Mouse (Mus musculus) olfactory bulb, adult 2 months (tissue): ENCODE data around the gene Grm8. TPM values are rescaled to one million over a fixed set of nuclear protein-coding genes. Genes with fewer than 3 reads are reported as not detected.

ENCODE experiments used
- H3K27ac ChIP-seq: fragments of 200-500 bp; 2 replicates; pipeline ENCODE4 v1.5.1; 2012; ENCODE audit warnings: low read depth, low read length; ENCODE audit not compliant: insufficient read depth
- H3K4me1 ChIP-seq: fragments of 200-500 bp; 2 replicates; pipeline ENCODE4 v1.6.1; 2012; ENCODE audit warnings: low read length; ENCODE audit not compliant: control insufficient read depth, insufficient read depth
- H3K4me3 ChIP-seq: fragments of 200-500 bp; 2 replicates; pipeline ENCODE4 v1.5.1; 2012; ENCODE audit warnings: mild to moderate bottlenecking, low read depth, low read length, moderate library complexity; ENCODE audit not compliant: insufficient read depth
- CTCF ChIP-seq: fragments of 200-500 bp; IDR thresholded peaks from 2 replicates; pipeline ENCODE4 v1.5.1; 2012; ENCODE audit warnings: low read depth, mild to moderate bottlenecking, low read length, moderate library complexity; ENCODE audit not compliant: insufficient read depth
- POLR2A ChIP-seq: fragments of 200-500 bp; IDR thresholded peaks from 2 replicates; pipeline ENCODE4 v1.6.1; 2012; ENCODE audit warnings: mild to moderate bottlenecking, low read depth, low read length, moderate library complexity; ENCODE audit not compliant: insufficient read depth
- WGBS: fragments of 180-500 bp; shearing (Covaris S2); methylation state at CpG from one replicate; pipeline ENCODE4 v1.1.7; 2018; 5-methylcytosine and 5-hydroxymethylcytosine counted together
- polyA plus RNA-seq: library from polyadenylated mRNA; stranded (reverse); fragments of >200 nt; gene quantifications from 2 replicates; pipeline ENCODE4 v1.2.4, GENCODE M21; 2012; ENCODE audit warnings: low replicate concordance; ENCODE audit not compliant: missing spikeins, insufficient read depth, insufficient read length

Gene Grm8
- polyA plus RNA-seq, 1 experiment, result not detected

GRCm38 (mm10) chr6:28132056-28132455, 2.9 kb downstream of the Grm8 start:
- 27% methylated on average over 4 of the region's 4 CpGs for WGBS
- Histone ChIP-seq H3K4me1 (peaks cover 2% of the 10 kb centered on the region; the same call in 1 of the 2 replicates), H3K27ac (no peak overlapping the region), H3K4me3 (peak overlapping the region; percentile 27)
- TF ChIP-seq POLR2A (no peak), CTCF (no peak)

GRCm38 (mm10) chr6:28128871-28129270, 6.1 kb downstream of the Grm8 start:
- no peak overlapping the region for H3K4me3 ChIP-seq
- TF ChIP-seq CTCF, result no peak
- no peak for TF ChIP-seq POLR2A
- 95% methylated on average over 4 of the region's 4 CpGs for WGBS
- H3K27ac ChIP-seq, result no peak overlapping the region
- H3K4me1 ChIP-seq, result peaks cover 2% of the 10 kb centered on the region; the same call in 1 of the 2 replicates

- no peak for TF ChIP-seq CTCF
- no peak for TF ChIP-seq POLR2A
- H3K27ac ChIP-seq, result no peak overlapping the region
- no peak overlapping the region for H3K4me3 ChIP-seq
- H3K4me1 ChIP-seq, result no peaks in the 10 kb centered on the region
- 92% methylated on average over 2 of the region's 2 CpGs for WGBS
Measured at GRCm38 (mm10) chr6:28115519-28115918, 19.5 kb downstream of the Grm8 start.

GRCm38 (mm10) chr6:28114916-28115315, 20.1 kb downstream of the Grm8 start:
- Histone ChIP-seq H3K4me3 (no peak overlapping the region), H3K27ac (no peak overlapping the region), H3K4me1 (no peaks in the 10 kb centered on the region)
- WGBS, result 89% methylated on average over 1 of the region's 1 CpGs
- TF ChIP-seq CTCF (no peak), POLR2A (no peak)

- WGBS, result 90% methylated on average over 8 of the region's 8 CpGs
- no peak overlapping the region for H3K27ac ChIP-seq
Measured at GRCm38 (mm10) chr6:28111551-28111950, 23.4 kb downstream of the Grm8 start.

GRCm38 (mm10) chr6:28102608-28103316, 32.2 kb downstream of the Grm8 start:
- Histone ChIP-seq H3K4me3 (no peak overlapping the region), H3K4me1 (no peaks in the 10 kb centered on the region), H3K27ac (no peak overlapping the region)
- TF ChIP-seq CTCF, result no peak
- no peak for TF ChIP-seq POLR2A
- WGBS, result 85% methylated on average over 9 of the region's 9 CpGs

More at GRCm38 (mm10) chr6:28111551-28111950, 23.4 kb downstream of the Grm8 start:
- H3K4me3 ChIP-seq, result no peak overlapping the region
- TF ChIP-seq POLR2A (no peak), CTCF (no peak)
- H3K4me1 ChIP-seq, result no peaks in the 10 kb centered on the region

GRCm38 (mm10) chr6:28100001-28100400, 35.0 kb downstream of the Grm8 start:
- whole genome bisulfite sequencing, result 80% methylated on average over 3 of the region's 3 CpGs
- Histone ChIP-seq H3K4me3 (no peak overlapping the region), H3K4me1 (no peaks in the 10 kb centered on the region), H3K27ac (no peak overlapping the region)
- TF ChIP-seq POLR2A, result no peak
- TF ChIP-seq CTCF, result no peak

- H3K27ac ChIP-seq, result no peak overlapping the region
- TF ChIP-seq CTCF (no peak), POLR2A (no peak)
- no peak overlapping the region for H3K4me3 ChIP-seq
- 83% methylated on average over 6 of the region's 6 CpGs for WGBS
- 0 out of 2 replicates have a peak, but pooled peaks cover 2% of the 10 kb centered on the region for H3K4me1 ChIP-seq
Measured at GRCm38 (mm10) chr6:28092511-28092910, 42.5 kb downstream of the Grm8 start.

- TF ChIP-seq CTCF (no peak), POLR2A (no peak)
- H3K27ac ChIP-seq, result no peak overlapping the region
- no peak overlapping the region for H3K4me3 ChIP-seq
- 83% methylated on average over 3 of the region's 3 CpGs for WGBS
- H3K4me1 ChIP-seq, result 0 out of 2 replicates have a peak, but pooled peaks cover 2% of the 10 kb centered on the region
Measured at GRCm38 (mm10) chr6:28091836-28092235, 43.1 kb downstream of the Grm8 start.

GRCm38 (mm10) chr6:28090981-28091380, 44.0 kb downstream of the Grm8 start:
- TF ChIP-seq CTCF (no peak), POLR2A (no peak)
- H3K4me3 ChIP-seq, result no peak overlapping the region
- no peak overlapping the region for H3K27ac ChIP-seq
- H3K4me1 ChIP-seq, result 0 out of 2 replicates have a peak, but pooled peaks cover 2% of the 10 kb centered on the region

- Histone ChIP-seq H3K27ac (no peak overlapping the region), H3K4me3 (no peak overlapping the region), H3K4me1 (no peaks in the 10 kb centered on the region)
- TF ChIP-seq CTCF (no peak), POLR2A (no peak)
- WGBS, result 84% methylated on average over 3 of the region's 3 CpGs
Measured at GRCm38 (mm10) chr6:28075534-28075933, 59.4 kb downstream of the Grm8 start.
